Mouse (Mus musculus) thymus, postnatal 4 days (tissue): Measurements from ENCODE around the gene Gm20538.
A peak's percentile ranks its signal among the peaks of the same experiment; 100 is the strongest.

Experiments used
- DNase-seq: peaks from one replicate; pipeline ENCODE4 v3.0.0; 2021

Gene Gm20538

DNA sequence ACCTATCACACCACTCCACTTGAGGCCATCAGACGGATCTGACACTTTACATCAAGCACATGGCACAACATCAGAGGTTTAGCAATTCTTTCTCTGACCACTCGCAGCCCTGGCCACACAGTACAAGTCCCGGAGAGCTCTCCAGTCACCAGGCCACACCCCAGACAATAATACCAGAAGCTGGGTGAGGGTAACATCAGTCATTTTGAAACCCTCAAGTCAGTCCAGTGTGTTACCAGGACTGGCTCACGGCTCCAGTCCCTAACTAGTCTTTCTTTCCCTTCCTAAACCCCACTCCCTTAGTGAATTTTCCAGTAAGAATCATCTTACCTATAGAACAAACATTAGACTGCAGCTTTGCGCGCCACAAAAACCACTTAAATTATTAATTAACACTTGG is 22.6 kb downstream of the Gm20538 start:
- DNase-seq: no peak

- peak; percentile 56 for DNase-seq
Observed at GRCm38 (mm10) chr19:44525551-44526205, 27.0 kb downstream of the Gm20538 start.

DNA sequence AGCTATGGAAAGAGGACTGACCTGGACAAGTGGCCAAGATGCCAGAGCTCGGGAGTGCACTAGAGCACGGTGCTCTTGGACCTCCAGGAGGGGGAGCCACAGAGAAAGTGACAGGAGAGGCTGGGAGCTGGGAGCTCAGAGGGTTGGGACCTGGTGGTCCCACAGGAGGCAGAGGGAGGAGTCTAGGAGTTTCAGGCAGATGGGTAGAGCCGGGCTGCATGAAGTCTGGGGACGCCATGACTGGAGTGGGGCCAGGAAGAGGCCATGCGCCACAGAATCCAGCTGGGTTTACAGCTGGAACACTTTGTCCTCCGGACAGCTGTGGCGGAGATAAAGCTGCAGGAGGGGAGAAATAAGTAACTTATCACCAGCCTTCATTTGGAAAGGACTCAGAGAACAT is 33.5 kb downstream of the Gm20538 start:
- peak; percentile 47 for DNase-seq

DNA sequence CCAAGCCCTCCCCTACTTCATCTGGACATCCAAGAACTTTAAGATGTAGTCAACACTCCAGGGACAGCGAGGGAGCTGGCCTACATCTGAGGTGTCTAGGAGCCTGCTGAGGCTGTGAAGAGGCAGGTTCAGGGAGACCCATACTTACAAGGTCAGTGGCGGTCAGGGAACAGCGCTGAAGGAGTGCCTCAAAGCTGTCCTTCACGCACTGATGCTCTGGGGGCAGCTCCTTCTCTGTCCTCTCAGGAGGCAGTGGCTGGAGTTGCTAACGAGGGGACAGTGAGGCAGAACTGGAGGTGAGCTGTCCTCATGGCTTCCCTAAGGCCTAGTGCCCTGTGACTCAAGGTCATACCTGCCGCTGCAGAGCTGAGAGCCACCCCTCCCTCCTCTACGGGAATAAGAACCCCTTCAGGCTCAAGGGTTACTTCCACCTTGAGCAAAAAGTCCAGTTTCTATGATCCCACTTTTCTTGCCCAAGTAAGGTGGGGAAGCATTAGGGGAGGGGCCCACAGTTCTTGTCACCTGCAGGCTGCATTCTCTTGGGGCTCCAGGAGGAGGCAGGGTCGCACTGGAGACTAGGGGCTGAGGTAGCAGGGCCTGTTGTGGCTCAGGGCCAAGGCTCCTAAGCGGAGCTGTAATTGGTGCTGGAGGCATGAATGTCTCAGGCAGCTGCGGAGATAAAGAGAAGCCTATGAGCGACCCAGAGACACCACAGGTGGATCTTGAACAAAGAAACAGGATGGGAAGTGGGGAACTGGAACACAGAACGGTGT is 34.4 kb downstream of the Gm20538 start:
- peak; percentile 81 for DNase-seq

- DNase-seq: no peak
Observed at GRCm38 (mm10) chr19:44515769-44516168, 36.9 kb downstream of the Gm20538 start.

- DNase-seq: no peak
Observed at GRCm38 (mm10) chr19:44514521-44515451, 37.8 kb downstream of the Gm20538 start.

- no peak for DNase-seq
Observed at GRCm38 (mm10) chr19:44513921-44514482, 38.6 kb downstream of the Gm20538 start.

DNA sequence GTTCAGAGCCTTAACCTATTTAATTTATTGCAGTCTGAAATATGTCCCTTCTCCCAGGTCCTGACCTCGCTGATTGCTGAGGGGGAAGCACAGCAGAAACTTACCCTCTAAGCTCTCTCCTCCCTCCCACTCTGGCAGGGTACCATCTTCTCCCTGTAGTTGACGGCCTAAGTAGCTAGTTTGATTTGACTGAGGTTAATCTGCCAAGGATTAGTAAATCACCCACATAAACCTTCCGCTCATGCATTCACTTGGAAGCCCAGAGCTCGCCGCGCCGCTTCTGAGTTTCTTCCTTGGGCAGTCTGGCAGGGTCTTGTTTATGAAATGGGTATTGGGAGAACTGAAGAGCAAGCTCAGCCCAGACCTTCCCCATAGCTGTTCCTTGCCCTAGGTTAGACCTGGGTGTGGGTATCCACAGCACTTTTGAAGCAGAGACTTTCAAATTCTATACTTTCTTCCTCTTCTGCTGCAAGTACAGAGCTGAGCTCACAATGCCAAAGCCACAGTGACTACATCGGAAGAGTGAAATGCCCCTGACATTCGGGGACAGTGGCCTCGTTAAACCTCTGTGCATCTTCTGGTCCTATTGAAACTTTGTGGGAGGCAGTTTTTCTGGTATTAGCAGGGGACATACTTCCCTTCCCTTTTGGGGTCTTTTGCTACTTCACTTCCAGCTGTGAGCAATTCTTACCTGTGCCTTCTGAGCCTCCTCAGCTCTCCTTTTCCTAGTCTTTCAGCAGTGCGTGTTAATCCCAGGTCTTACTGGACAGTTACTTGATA is 39.4 kb downstream of the Gm20538 start:
- DNase-seq: peak; percentile 38

- peak; percentile 34 for DNase-seq
Observed at GRCm38 (mm10) chr19:44512601-44513000, 40.0 kb downstream of the Gm20538 start.

GRCm38 (mm10) chr19:44511451-44512231 is 41.0 kb downstream of the Gm20538 start:
- peak; percentile 70 for DNase-seq

DNA sequence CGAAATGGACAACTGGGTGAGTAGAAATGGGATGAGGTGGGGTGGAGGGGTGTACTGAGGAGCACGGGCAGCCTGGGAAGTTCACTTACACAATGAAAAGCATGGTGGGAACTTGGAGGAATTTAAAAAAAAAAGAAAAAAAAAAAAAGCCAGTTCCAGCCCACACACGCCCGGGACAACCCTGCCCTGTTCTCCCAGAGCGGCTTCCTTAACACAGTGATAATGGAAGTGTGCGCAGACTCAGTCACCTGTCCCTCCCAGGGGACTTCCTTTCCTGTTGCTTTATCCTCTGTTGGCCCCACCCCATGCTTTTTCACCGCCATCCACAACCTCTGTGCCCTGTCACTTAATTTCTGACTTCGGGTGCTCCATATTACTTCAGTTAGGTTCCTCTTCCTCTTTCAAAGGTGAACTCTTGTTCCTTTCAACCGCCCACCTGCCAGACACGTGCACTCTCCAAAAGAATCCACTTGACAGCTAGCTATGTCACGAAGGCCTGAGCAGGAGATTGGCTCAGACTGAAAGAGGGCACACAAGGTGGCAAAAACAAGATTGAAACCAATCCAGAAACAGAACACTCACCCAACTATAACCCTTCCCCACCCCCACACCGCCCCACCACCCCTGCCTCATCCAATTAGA is 42.0 kb downstream of the Gm20538 start:
- DNase-seq: peak; percentile 44

- DNase-seq: no peak
Observed at GRCm38 (mm10) chr19:44502741-44503140, 49.9 kb downstream of the Gm20538 start.

DNA sequence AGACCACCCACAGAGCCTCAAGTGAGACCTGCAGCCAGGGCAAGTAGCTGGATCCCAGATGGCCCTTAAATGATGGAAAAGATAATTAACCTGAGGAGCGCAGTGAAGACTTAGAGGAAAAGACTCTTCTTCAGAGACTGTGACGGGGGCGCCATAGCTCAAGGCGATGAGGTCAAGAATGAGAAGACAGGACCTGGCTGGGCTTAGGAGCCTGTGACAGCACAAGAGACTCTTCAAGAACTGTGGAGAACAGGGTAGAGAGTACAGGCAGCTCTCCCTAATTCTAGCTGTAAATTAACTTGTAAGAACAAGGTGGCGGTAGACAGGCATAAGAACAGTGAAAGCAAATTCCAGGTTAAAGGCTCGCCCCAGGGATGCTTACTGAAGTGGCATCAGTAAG is 50.7 kb downstream of the Gm20538 start:
- no peak for DNase-seq

- no peak for DNase-seq
Observed at GRCm38 (mm10) chr19:44500240-44500639, 52.4 kb downstream of the Gm20538 start.

DNA sequence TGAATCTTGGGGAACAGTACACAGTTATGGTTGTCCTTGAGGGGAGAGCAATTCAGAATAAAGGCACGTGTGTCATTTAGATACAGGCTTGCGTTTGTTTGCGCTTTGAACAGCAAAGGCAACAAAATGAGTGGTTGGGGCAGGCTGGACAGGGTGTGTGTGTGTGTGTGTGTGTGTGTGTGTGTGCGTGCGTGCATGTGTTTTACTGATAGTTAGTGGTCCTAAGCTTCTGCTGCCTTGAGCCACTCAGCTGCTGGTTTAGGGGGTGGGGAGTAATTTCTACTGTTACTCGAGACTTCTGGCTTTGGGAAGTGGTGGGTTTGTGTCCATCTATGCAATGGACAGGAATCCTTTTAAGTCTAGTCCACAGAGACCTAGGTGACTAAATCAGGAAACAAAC is 53.7 kb downstream of the Gm20538 start:
- no peak for DNase-seq

- DNase-seq: no peak
Observed at GRCm38 (mm10) chr19:44496941-44497340, 55.7 kb downstream of the Gm20538 start.

GRCm38 (mm10) chr19:44496511-44496910 is 56.1 kb downstream of the Gm20538 start:
- no peak for DNase-seq
